Mouse (Mus musculus) embryonic facial prominence, embryonic 13.5 days (tissue): ENCODE results near the gene Sec23a. TPM values are rescaled to one million over a fixed set of nuclear protein-coding genes. Genes with fewer than 3 reads are reported as not detected.

Experiments used
- ATAC-seq: fragments of 200-750 bp; cut with Nextera tagmentation; 2 replicates; pipeline ENCODE4 v1.8.0; 2017; ENCODE audit warnings: low read depth; ENCODE audit not compliant: insufficient number of reproducible peaks, insufficient read depth, low FRiP score, low TSS enrichment
- H3K27ac ChIP-seq: fragments of 300-500 bp; sonication (generic); 2 replicates; pipeline ENCODE4 v1.5.1; 2015; ENCODE audit warnings: moderate library complexity, mild to moderate bottlenecking, inconsistent platforms
- H3K27me3 ChIP-seq: fragments of 300-500 bp; sonication (generic); 2 replicates; pipeline ENCODE4 v1.6.1; 2015; ENCODE audit warnings: mild to moderate bottlenecking, inconsistent platforms
- H3K36me3 ChIP-seq: fragments of 300-500 bp; sonication (generic); 2 replicates; pipeline ENCODE4 v1.6.1; 2015; ENCODE audit warnings: mild to moderate bottlenecking, inconsistent platforms
- H3K4me1 ChIP-seq: fragments of 300-500 bp; sonication (generic); 2 replicates; pipeline ENCODE4 v1.6.1; 2015; ENCODE audit warnings: inconsistent platforms
- H3K4me2 ChIP-seq: fragments of 300-500 bp; sonication (generic); 2 replicates; pipeline ENCODE4 v1.6.1; 2015; ENCODE audit warnings: moderate library complexity, mild to moderate bottlenecking, inconsistent platforms
- H3K4me3 ChIP-seq: fragments of 300-500 bp; sonication (generic); 2 replicates; pipeline ENCODE4 v1.5.1; 2015; ENCODE audit warnings: mild to moderate bottlenecking, inconsistent platforms
- H3K9ac ChIP-seq: fragments of 300-500 bp; sonication (generic); 2 replicates; pipeline ENCODE4 v1.6.1; 2015; ENCODE audit warnings: mild to moderate bottlenecking, inconsistent platforms
- H3K9me3 ChIP-seq: fragments of 300-500 bp; sonication (generic); 2 replicates; pipeline ENCODE4 v1.6.1; 2016; ENCODE audit warnings: inconsistent platforms
- WGBS: fragments of 180-500 bp; shearing (Covaris S2); methylation state at CpG from one replicate; pipeline ENCODE4 v1.1.7; 2015; ENCODE audit warnings: mixed read lengths; 5-methylcytosine and 5-hydroxymethylcytosine counted together
- polyA plus RNA-seq: library from polyadenylated mRNA; unstranded; fragments of >200 nt; fragmentation: Nextera tagmentation; extraction: Ambion mirVana; gene quantifications from 2 replicates; pipeline ENCODE4 v1.2.1, GENCODE M21; 2015

Sec23a gene
- polyA plus RNA-seq, 1 experiment from 2014 or later = 83.1 TPM

- Histone ChIP-seq H3K4me1 (no peaks in the 10 kb centered on the region), H3K27ac (no peak overlapping the region), H3K9ac (no peak overlapping the region), H3K9me3 (no peaks in the 10 kb centered on the region), H3K4me2 (no peak overlapping the region), H3K36me3 (no peaks in the 10 kb centered on the region), H3K27me3 (no peaks in the 10 kb centered on the region), H3K4me3 (no peak overlapping the region)
- no peak for ATAC-seq
- 71% methylated on average over 3 of the region's 3 CpGs for WGBS
Measured at GRCm38 (mm10) chr12:58919516-58919915, 92.3 kb downstream of the Sec23a start.

GRCm38 (mm10) chr12:58909826-58910225, 102.0 kb downstream of the Sec23a start:
- H3K4me3 ChIP-seq = no peak overlapping the region
- no peak overlapping the region for H3K9ac ChIP-seq
- no peak overlapping the region for H3K27ac ChIP-seq
- H3K4me2 ChIP-seq = no peak overlapping the region
- no peaks in the 10 kb centered on the region for H3K9me3 ChIP-seq
- no peak for ATAC-seq
- WGBS = 82% methylated on average over 4 of the region's 4 CpGs
- H3K36me3 ChIP-seq = no peaks in the 10 kb centered on the region
- H3K4me1 ChIP-seq = no peaks in the 10 kb centered on the region
- H3K27me3 ChIP-seq = no peaks in the 10 kb centered on the region

Other genes with a start within 250 kb of the Sec23a start
- gene Gemin2, start 1.4 kb upstream of the Sec23a start, polyA plus RNA-seq = 32.3 and 38.3 TPM in 2 replicates
- 89.1 and 95.8 TPM in 2 replicates for gene Trappc6b, start 49.5 kb upstream of the Sec23a start, polyA plus RNA-seq
- gene Pnn, start 54.9 kb upstream of the Sec23a start, polyA plus RNA-seq = 135 and 141 TPM in 2 replicates
- 62.6 and 64.5 TPM in 2 replicates for gene Mia2, start 83.8 kb upstream of the Sec23a start, polyA plus RNA-seq
- 7.8 and 9.8 TPM in 2 replicates for gene Fbxo33, start 207.7 kb upstream of the Sec23a start, polyA plus RNA-seq